Mouse (Mus musculus) layer of hippocampus, adult 18-20 months (tissue): ENCODE measurements around the gene Yeats4. TPM values are rescaled to one million over a fixed set of nuclear protein-coding genes. Genes with fewer than 3 reads are reported as not detected.

ENCODE experiments used
- DNase-seq, 2 experiments: peaks; one replicate each; pipeline ENCODE4 v3.0.0; 2022; ENCODE audit warnings: low spot score in 2 of 2
- total RNA-seq, 2 experiments: library from RNA; stranded (reverse); gene quantifications; 2 replicates each; pipeline ENCODE4 v1.2.3; 2021

Yeats4 gene
- total RNA-seq, 2 experiments from 2014 or later = 41.7 to 44.2 TPM

GRCm38 (mm10) chr10:117203558-117203981 lies 20.7 kb downstream of the Yeats4 start:
- no peak for DNase-seq

- DNase-seq = no peak
Observed at GRCm38 (mm10) chr10:117202981-117203557, 21.2 kb downstream of the Yeats4 start.

- no peak for DNase-seq
Observed at GRCm38 (mm10) chr10:117199701-117200100, 24.6 kb downstream of the Yeats4 start.

- no peak for DNase-seq
Observed at GRCm38 (mm10) chr10:117196696-117197095, 27.6 kb downstream of the Yeats4 start.

- no peak for DNase-seq
Observed at GRCm38 (mm10) chr10:117195748-117196147, 28.6 kb downstream of the Yeats4 start.

GRCm38 (mm10) chr10:117195005-117195404 lies 29.3 kb downstream of the Yeats4 start:
- DNase-seq = no peak

- no peak for DNase-seq
Observed at GRCm38 (mm10) chr10:117193364-117193763, 30.9 kb downstream of the Yeats4 start.

GRCm38 (mm10) chr10:117185399-117186089 lies 38.8 kb downstream of the Yeats4 start:
- no peak for DNase-seq

- no peak for DNase-seq
Observed at GRCm38 (mm10) chr10:117181098-117181497, 43.2 kb downstream of the Yeats4 start.

- no peak for DNase-seq
Observed at GRCm38 (mm10) chr10:117174645-117175044, 49.7 kb downstream of the Yeats4 start.

GRCm38 (mm10) chr10:117173566-117174438 lies 50.5 kb downstream of the Yeats4 start:
- no peak for DNase-seq

GRCm38 (mm10) chr10:117173111-117173510 lies 51.2 kb downstream of the Yeats4 start:
- DNase-seq = no peak

- no peak for DNase-seq
Observed at GRCm38 (mm10) chr10:117172069-117172468, 52.2 kb downstream of the Yeats4 start.

GRCm38 (mm10) chr10:117166785-117167425 lies 57.4 kb downstream of the Yeats4 start:
- DNase-seq = no peak

Other genes starting within 250 kb of the Yeats4 start
- gene Best3, start 238.2 kb downstream of the Yeats4 start, total RNA-seq = 1 to 10 TPM; 1.6 to 2.0 TPM
- not detected for gene Lrrc10, start 179.2 kb downstream of the Yeats4 start, total RNA-seq
- gene Cct2, start 160.7 kb downstream of the Yeats4 start, total RNA-seq = 100 to 1,000 TPM; 174 to 178 TPM
- gene Frs2, start 76.0 kb downstream of the Yeats4 start, total RNA-seq = 10 to 100 TPM; 38.3 to 43.6 TPM
- gene 9530003J23Rik, start 14.2 kb upstream of the Yeats4 start, total RNA-seq = not detected
- 10 to 100 TPM; 14.0 to 18.7 TPM for gene Lyz2, start 57.8 kb upstream of the Yeats4 start, total RNA-seq
- gene Lyz1, start 68.4 kb upstream of the Yeats4 start, total RNA-seq = 1 to 10 TPM; 1.6 to 2.6 TPM
- gene Cpsf6, start 155.5 kb upstream of the Yeats4 start, total RNA-seq = 100 to 1,000 TPM; 114 to 124 TPM